Mouse (Mus musculus) thymus, adult 2 months (tissue): ENCODE measurements at regions not wholly inside any gene's neighbourhood (a gene's known extent, or its start where the extent isn't known, plus 50 kb on each side); places are given as distances from the start of the nearest gene placed in this dataset.

Experiments used
- CTCF ChIP-seq: fragments of 200-500 bp; IDR thresholded peaks from 2 replicates; pipeline ENCODE4 v1.5.1; 2012; ENCODE audit warnings: mild to moderate bottlenecking, control low read depth, low read length, moderate library complexity, borderline replicate concordance; ENCODE audit not compliant: control insufficient read depth, poor library complexity, insufficient read depth; ENCODE audit errors: extremely low read depth
- POLR2A ChIP-seq: fragments of 200-500 bp; IDR thresholded peaks from 2 replicates; pipeline ENCODE4 v1.6.1; 2012; ENCODE audit warnings: mild to moderate bottlenecking, low read length, control low read depth, moderate library complexity; ENCODE audit not compliant: control insufficient read depth, poor library complexity, insufficient read depth; ENCODE audit errors: extremely low read depth

DNA sequence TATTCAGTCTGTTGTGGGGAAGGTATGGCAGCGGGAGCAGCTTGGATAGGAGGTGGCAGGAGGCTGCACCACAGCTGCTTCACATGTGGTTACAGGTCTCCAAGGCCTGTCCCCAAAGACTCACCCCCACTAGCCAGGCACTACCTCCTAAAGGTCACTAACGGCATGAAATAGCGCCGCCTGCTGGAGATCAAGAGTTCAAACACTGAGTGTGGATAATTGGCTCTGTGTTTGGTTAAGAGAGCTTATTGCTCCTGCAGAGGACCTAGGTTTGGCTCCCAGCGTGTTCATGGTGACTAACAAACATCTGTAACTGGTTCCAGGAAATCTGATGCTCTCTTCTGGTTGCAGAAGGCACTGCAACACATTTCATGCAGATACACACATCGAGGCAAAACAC lies 514.1 kb downstream of the Zfp536 start:
- TF ChIP-seq CTCF (no peak), POLR2A (no peak)
